Mouse (Mus musculus): ENCODE measurements around the gene Egfl6.
A peak's percentile ranks its signal among the peaks of the same experiment; 100 is the strongest.
"Not testable (repeated sequence)": the region's sequence is repeated elsewhere in the genome, so short reads cannot be mapped to it uniquely, and the experiment has no call there.

Egfl6 gene

GRCm38 (mm10) chrX:166515923-166516322 lies 69.6 kb downstream of the Egfl6 start:
- DNase-seq, result no peak

- not testable (repeated sequence) for DNase-seq
Measured at GRCm38 (mm10) chrX:166514035-166514434, 71.5 kb downstream of the Egfl6 start.

GRCm38 (mm10) chrX:166512071-166512470 lies 73.4 kb downstream of the Egfl6 start:
- DNase-seq, result no peak

- DNase-seq, result no peak
Measured at GRCm38 (mm10) chrX:166511107-166511506, 74.4 kb downstream of the Egfl6 start.

- DNase-seq, result peak; percentile 83
Measured at GRCm38 (mm10) chrX:166509761-166510738, 75.5 kb downstream of the Egfl6 start.

GRCm38 (mm10) chrX:166504421-166504820 lies 81.1 kb downstream of the Egfl6 start:
- DNase-seq, result no peak

GRCm38 (mm10) chrX:166499496-166500190 lies 85.9 kb downstream of the Egfl6 start:
- DNase-seq, result no peak

- no peak for DNase-seq
Measured at GRCm38 (mm10) chrX:166497771-166498170, 87.7 kb downstream of the Egfl6 start.

GRCm38 (mm10) chrX:166495052-166495451 lies 90.5 kb downstream of the Egfl6 start:
- no peak for DNase-seq

GRCm38 (mm10) chrX:166479365-166479983 lies 106.0 kb downstream of the Egfl6 start, which contains the start of gene Rab9:
Gene Rab9 (minus strand): TSS chrX:166479867.
- DNase-seq, result peak; percentile 86

- peak; percentile 2 for DNase-seq
Measured at GRCm38 (mm10) chrX:166478631-166479364, 106.7 kb downstream of the Egfl6 start.

GRCm38 (mm10) chrX:166477393-166477792 lies 108.1 kb downstream of the Egfl6 start:
- DNase-seq, result no peak
